Mouse (Mus musculus): Measurements from ENCODE around the gene Vamp1.

Gene Vamp1

DNA sequence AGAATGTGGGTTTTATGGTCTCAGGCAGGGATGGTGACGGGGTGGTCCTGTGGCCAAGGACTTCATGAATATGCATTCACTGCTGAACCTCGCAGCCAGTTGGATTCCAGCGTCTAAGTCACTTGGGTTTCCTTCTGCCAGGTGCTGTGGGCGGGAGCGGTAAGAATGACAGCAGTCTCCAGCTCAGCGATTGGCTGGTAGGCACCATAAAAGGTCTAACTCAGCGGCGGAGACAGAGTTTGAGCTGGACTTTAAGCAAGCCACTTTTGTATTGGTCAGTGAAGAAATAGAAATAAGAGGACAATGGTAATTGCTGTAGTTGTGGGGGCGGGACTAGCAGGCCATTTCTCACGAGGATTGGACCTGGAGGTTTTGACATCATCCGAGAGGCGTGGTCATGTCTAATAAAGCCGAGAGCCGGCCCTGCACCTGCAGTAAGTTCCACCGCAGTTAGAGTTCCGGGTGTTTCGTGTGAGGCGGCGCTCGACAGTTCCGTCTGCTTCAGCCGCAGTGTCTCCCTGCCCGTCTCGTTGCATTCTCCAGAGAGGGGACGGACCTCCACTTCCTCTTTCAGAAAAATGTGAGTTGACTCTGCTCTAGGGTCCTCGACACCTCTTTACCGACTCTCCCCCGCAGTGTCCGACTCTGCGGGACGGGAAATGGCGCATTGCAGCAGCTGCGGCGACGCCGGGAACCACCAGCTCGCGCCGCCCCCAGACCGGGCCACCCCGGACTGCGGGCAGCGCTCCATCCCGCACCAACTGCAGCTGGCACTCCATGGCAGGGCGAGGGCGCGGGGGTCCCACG lies at the start of gene Vamp1:
Gene Vamp1, plus strand, starts transcription at position 404 of the 807 bp plus-strand sequence.
- peak; percentile 97 for DNase-seq (ENCODE audit: low spot score)

DNA sequence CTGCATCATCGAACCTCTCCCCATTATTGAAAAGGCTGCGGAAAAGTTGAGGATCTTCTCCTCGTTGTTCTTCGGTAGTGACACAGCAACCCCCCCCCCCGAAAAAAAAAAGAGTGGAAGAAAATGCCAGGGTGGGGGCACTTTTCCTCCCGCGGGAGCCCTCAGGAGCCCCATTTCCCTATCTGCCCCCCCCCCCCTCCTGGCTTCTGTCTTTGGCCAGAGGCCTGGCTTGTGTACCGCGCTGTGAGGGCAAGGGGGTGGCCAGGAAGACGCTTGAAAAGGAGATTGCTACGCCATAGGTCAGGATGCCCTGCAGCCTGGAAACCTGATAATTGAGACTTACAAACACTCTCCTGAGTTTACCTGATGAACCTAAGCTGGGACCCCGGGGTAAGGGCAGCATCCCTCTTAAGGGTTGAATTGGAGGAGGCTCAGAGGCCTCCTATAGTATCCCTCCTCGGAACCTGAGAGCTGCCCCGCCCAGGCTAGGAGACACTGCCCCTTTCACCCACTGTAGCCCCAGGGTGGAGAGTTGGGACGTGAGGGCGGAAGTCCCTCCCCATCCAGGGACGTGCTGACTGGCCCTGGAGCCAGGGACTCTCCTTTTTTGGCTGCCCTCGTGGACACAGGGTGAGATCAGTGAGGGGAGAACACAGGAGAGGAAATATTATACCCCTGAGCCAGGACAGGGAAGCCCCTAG lies 49.1 kb upstream of the Vamp1 start, which contains the start of gene Gapdh:
Gene Gapdh, minus strand, starts transcription at position 417 of the 701 bp plus-strand sequence.
- DNase-seq (ENCODE audit: low spot score), result peak; percentile 91

DNA sequence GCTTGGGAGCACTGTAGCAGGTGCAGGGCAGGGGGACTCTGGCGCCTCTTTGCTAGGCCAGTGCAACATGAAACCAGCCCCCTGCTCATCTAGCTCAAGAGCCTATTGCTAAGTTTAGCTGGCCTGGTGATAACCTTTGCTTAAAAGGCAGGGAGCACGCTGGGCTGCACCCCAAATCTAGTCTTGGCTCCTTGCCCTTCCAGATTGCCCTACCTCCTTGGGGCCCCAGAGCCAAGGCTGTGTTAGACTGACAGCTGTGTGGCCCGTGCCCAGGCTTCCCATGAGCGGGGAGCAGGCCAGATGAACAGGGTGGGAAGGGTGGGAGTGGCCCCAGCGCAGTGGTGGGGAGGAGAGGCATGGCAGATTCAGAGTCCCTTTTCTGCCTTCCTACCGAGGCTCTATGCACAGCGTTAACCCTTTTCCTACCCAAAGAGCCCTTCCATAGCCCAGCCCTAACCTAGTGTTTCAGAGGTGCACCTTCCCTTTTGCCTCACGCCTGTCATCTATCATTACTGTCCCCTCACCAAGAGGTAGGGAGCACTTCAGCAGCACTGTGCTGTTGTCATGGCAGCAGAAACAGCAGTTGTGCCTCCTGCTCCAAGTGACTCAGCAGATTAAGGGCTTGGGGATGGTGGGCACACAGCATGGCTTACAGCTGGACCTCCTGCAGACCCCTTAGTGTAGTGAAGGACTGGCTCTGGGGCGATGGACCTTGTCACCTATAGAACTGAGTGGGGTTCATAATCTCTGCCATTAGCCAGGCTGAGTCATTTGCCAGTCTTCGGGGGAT lies 48.3 kb upstream of the Vamp1 start:
- DNase-seq (ENCODE audit: low spot score), result peak; percentile 67

DNA sequence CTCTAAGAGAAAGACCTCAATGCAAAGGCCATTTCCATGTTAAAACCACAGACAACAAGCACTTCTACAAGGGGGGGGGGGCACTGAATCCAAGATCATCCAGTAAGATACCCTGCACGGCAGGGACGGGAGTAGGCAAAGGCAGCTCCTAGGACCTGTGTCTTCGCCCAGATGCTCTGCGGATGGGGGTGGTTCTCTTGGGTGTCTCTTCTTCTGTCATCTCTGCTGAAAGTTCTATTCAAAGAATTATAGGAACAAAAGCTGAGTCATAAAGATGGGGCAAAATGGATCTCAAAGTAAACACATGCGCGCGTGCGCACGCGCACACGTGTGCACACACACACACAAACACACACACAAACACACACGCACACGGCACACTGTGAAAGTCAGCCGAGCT lies 47.3 kb upstream of the Vamp1 start:
- no peak for DNase-seq (ENCODE audit: low spot score)

DNA sequence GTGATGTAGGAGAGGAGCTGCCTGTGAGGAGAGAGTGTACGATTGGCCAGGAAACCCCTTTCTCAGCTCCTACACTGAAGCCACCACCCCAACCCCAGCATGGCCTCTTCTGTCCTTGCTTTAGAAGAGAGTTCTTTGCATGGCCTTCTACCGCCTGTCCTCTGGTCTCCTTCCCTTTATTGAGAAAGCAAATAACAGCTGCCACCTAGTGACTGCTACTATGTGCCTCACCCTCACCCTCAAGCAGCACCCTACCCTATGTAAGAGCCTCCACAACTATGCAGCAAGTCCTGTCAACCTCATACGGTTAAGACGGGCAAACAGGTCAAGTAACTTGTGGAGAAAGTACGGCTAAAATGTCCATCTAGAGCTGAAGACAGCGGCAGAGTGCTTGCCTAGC lies 45.2 kb upstream of the Vamp1 start:
- no peak for DNase-seq (ENCODE audit: low spot score)

DNA sequence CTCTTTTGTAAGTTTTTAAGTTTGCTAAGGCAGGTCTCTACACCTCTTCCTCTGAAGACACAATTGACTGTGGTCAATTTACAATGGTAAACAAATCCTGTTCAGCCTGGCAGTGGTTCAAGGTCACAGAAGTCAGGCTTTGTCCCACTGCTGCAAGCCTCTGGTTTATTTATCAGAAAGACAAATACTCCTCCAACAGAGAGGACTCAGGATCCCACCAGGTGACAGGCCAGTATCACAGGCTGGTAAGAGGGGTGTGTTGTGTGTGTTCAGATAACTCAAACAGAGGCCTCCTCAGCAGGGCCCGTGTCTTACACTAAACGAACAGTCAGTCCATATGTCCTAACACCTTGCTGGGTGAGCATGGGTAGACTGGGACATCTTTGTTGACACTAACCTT lies 42.9 kb upstream of the Vamp1 start:
- DNase-seq (ENCODE audit: low spot score), result no peak

DNA sequence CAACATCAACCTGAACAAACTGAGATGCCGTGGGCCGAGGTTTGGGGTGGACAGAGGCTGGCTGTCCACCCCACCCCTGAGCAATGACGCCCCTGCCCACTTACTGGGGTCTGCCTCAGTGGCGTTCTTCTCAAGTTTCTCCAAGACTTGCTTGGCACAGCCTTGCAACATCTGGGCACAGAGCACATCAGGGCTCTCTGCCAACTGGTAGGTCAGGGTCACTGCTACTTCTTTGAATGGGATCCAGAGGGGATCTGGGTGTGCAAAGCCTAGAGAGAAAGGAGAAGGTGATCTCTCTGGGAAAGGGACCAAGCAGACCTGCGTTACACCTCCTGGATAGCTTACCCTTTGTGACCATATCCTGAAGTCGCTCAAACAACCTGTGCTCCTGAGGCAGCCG lies 42.1 kb upstream of the Vamp1 start:
- DNase-seq (ENCODE audit: low spot score), result no peak

DNA sequence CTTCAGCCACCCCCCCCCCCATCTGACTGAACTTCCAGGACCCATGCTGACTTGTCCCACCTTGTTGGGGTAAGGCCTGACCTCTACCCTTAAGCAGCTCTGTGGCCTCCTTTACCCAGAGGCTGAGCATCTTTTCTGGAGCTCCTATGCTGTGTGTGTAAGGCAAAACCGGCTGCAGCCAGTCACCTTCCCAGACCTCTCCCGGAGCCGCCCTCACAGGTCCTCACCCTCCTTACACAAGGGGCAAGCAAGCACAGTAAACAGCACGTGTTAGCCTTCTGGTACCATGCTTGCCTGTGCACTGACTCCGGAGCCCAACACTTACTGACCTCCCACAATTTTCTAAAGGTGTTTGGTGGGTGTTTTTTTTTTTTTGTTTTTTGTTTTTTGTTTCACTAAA lies 39.9 kb upstream of the Vamp1 start:
- DNase-seq (ENCODE audit: low spot score), result no peak

DNA sequence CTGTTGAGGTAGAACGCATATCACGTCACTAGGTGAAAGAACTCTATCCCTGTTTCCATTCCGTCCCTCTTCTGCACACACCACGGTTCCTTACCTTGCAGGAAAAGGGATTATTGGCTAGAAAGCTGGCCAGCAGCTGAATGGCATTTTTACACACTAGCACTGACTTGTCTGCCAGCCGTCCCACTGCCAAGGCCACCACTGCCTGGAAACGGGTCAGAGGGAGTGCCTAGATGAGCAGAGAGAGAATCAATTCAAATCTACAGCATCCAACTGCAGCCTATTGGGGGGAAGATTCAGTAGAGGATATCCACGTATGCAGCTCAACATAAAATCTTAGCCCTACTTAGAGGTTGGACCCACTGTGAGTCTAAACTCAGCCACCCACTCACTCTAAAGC lies 35.8 kb upstream of the Vamp1 start:
- DNase-seq (ENCODE audit: low spot score), result no peak

DNA sequence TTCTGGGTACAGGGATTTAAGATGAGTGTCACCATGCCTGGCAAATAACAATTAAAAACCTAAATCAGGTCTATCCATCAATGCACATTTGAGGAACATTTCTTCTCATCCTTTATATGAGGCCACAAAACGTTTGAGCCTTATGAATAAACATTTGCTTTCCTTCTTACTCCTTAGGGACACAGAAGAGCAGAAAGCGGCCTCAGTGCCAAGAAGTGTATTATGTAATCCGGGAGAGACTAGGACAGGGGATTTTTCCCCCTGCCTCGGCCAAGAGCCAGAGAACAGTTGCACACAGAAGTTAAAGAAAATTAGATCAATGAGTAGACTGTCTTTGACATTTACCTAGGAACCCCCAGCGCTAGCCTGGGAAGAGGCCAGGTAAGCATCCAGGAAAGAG lies 33.2 kb upstream of the Vamp1 start:
- no peak for DNase-seq (ENCODE audit: low spot score)

DNA sequence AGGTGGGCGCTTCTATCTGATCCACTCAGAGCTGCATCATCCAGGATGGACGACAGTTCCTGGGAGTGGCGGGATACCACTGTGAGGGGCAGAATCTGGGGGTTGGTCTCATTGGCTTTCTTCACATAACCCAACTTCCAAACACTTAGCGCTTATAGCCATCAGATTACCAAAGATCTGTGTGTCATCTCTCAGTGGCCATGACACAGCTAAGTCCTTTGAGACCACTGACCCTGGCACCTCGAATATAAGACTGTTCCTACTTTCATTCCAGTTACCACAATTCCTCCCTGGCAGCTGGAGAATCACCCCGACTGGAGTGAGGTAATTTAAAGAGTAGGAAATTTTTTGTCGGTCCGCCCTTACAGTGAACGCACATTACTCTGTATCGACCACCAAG lies 29.1 kb upstream of the Vamp1 start:
- no peak for DNase-seq (ENCODE audit: low spot score)

DNA sequence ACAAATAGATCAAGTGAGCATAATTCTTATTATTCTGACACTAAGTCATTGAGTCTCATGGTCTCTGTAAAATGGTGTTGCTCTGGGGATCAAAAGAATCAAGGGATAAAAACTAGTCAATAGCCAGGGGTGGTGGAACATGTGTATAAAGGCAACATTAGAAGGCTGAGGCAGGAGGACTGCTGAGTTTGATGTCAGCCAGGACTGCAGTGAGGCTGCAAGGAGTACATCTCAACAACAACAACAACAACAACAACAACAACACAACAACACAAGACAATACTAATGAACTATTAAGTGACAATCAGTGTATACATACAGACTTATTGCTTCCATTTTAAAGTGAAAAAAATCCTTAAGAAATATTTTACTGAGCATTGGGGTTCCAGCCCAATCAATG lies 24.5 kb upstream of the Vamp1 start:
- DNase-seq (ENCODE audit: low spot score), result peak; percentile 42

DNA sequence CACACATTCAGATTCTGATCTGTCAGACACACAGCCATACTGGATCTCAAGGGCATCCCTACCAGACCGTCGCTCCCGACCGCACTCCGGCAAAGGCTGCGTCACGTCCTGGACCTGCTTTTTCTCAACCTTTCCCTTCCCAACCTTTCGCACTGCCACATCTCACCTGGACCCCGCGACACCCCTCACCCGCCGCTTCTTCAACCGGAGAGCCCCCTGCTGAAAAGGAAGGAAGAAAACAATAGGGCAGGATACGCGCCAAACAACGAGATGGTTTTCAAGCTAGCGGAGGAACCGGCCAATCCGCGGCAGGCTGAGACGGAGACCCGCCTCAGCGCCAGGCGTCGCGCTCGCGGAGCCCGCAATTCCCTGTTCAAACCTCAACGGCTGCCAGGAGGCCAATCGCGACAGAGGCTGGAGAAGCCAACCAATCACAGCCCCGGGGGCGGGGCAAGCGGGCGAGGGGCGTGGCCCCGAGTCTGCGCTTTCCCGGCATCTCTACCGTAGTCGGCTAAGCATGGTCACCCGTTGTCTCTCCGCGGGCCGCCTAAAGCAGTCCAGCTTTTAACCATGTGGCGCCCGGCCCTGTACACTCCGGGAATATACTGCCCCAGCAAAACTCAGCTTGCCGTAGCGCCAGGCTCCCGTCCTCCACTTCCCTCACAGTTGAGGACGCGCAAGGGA lies 23.9 kb upstream of the Vamp1 start, which contains the start of the genes Ncapd2 and Mrpl51:
Gene Ncapd2, minus strand, starts transcription at position 370 of the 684 bp plus-strand sequence.
Gene Mrpl51, plus strand, starts transcription at position 470 of the 684 bp plus-strand sequence.
- peak; percentile 98 for DNase-seq (ENCODE audit: low spot score)

DNA sequence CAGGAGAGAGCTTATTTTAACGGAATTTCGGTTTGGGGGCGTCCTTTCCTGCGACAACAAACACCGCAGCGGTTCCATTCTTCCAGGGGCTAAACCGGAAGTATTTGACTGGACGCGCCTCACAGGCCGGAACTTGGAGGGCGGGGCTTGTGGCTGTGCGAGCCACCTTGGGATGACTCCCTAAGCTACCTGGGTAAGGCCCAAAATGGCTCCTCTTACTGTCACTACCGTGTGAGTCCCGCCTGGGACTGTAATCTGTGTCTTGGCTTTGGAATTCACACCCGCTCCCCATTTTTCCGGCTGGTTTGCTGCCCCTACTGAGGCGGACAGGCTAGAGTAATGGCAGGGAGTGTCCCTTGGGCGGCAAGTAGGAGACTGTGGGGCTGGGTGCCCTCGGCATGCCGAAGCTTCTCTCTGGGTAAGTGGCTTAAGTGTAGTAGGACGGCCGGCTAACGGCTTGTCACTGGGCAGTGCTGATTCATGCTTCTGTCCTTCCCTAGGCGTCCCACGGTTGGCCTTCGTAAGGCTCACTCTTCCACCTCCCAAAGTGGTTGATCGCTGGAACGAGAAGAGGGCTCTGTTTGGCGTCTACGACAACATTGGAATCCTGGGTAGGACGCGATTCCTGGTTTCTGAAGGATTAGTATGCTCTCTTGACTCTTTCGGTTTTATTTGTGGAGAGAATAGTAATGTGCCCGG lies 23.2 kb upstream of the Vamp1 start:
- peak; percentile 97 for DNase-seq (ENCODE audit: low spot score)

DNA sequence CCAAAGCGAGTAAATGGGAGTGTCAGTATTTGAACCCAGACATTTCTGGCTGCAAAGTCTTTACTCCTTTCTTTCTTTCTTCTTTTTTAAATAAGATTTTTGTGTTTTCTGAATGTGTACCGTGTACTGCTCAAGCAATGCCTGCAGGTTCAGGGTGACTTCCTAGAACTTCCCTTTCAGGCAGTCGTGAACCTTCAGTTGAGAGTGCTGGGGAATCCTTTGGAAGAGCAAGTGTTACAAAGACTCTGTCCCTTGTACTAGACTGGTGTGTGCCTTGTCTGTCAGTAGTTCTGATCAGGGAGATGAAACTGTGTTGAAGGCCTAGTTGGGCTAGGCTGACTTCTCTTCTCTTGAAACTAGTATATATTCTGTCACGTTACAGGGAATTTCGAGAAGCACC lies 22.5 kb upstream of the Vamp1 start:
- DNase-seq (ENCODE audit: low spot score), result no peak

DNA sequence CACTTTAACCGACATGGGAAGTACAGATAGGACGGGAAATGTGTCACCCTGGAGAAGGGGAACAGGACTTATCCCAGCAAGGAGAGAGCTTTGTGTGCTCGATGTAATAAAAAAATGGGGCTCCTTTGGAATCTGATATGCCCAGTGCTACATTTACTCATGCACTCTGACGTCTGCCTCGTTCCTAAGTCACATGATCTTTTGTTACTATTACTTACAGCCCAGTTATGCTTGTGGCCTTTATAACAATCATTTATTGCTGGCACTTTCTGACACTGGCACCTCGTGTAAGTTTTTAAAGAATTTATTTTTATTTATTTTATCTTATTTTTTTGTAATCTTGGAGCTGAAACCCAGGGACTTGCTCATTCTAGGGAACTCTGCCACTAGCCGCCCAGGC lies 22.0 kb upstream of the Vamp1 start:
- no peak for DNase-seq (ENCODE audit: low spot score)

DNA sequence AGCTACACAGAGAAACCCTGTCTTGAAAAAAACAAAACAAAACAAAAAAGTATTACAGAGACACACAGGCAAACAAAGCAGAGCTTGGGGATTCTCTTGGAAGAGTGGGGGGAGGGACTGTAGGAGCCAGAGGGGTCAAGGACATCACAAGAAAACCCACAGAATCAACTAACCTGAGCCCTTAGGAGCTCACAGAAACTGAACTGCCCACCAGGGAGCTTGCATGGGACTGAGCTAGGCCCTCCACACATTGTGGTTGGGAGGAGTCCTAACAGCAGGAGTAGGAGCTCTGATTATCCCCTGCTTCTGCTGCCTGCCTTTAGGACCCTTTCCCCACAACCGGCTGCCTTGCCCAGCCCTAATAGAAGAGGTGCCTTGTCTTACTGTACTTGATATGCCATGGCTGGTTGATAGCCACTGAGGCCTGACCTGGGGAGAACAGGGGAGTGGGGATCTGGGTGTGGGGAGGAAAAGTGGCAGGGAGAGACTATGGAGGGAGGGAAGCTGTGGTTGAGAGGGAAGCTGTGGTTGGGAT lies 19.7 kb upstream of the Vamp1 start:
- no peak for DNase-seq (ENCODE audit: low spot score)

DNA sequence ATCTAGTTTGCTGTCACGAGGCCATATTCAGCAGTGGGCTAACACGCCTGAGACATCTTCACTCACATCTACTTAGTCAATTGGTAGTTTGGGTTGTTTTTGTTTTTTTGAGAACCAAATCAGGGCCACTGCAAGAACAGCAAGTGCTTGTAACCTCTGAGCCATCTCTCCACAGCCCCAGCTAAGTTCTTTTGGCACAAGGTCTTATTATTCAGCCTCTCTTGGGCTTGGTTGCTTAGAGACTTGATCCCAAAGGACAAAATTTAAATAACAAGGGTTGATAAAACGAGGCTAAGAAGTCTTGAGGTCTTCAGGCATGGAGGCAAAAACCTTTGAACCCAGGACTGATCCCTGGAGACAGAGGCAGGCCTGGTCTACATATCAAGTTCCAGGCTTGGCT lies 19.1 kb upstream of the Vamp1 start:
- DNase-seq (ENCODE audit: low spot score), result no peak

DNA sequence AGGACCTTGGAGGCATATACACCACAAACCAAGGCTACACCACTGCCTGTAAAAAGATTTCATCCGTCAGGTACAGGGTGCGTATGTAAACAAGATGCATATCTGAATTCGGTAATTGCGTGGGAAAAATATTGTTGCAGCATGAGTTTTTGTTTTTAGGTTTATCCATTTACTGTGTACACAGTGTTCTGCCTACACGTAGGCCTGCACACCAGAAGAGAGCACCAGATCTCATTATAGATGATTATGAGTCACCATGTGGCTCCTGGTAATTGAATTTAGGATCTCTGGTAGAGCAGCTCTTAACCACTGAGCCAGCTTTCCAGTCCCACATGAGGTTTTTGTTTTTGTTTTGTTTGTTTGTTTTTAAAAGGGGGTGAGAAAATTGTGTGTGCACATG lies 18.2 kb upstream of the Vamp1 start:
- no peak for DNase-seq (ENCODE audit: low spot score)

DNA sequence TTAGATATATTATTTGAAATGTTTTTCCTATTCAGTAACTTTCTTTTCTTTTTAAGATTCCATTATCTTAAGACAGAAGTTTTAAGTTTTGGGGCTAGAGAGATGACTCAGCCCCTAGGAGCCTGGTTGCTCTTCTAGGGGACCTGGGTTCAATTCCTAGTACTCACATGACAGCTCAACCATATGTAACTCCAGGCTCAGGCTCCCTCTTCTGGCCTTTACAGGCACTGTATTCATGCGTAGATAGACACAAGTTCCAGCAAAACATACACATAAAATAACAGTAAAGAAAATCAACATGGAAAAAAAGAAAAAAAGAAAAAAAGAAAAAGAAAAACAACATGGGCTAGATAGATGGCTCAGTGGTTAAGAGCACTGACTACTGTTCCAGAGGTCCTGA lies 4.9 kb upstream of the Vamp1 start:
- DNase-seq (ENCODE audit: low spot score), result no peak

DNA sequence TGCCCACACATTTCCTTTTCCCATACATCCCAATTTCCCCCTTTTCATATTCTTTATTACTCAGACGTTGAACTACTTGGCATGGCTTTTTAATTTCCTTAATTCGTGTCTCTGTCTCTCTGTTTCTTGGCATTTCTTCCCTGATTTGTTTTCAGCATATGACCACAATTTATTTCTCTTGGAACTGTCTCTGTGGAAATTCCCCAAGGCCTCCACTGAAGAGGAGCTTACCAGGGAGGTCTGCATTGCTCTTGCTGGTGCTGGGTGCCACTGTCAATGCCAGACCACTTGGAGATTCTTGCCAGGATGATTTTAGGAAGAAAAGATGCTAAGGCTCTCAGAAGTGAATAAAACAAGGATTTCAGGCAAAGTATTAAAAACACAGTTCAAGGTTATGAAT lies 2.7 kb upstream of the Vamp1 start:
- DNase-seq (ENCODE audit: low spot score), result no peak
